In genomic region chr1:86440887-86441723, GRCm38 (mm10) we compare ENCODE assay signal across 8 mouse cellular contexts. TPM values are rescaled to one million over a fixed set of nuclear protein-coding genes. Genes with fewer than 3 reads are reported as not detected.
DNase-seq lines count a peak whose midpoint lies in the region; ATAC-seq and TF ChIP-seq lines count a peak whose summit lies in the region.
"Had no signal": no experiment of that assay in that cellular context is flagged by ENCODE, and none has a peak within 500 bp of the region (broad histone marks: within the 10 kb centered on the region; RNA-seq: fewer than 3 reads in every experiment).

No protein-coding gene starts in this region.

- peak overlapping the region; percentile 52 for H3K4me3 ChIP-seq in embryonic facial prominence, embryonic 15.5 days (replicated peaks)
- peak overlapping the region; percentile 62 for H3K4me3 ChIP-seq in small intestine, adult 2 months (ENCODE audit: low read depth, low read length)

- 0 out of 2 replicates have a peak, but pooled peaks have one; percentile 7 for TF ChIP-seq POLR2A in small intestine, adult 2 months (IDR thresholded peaks at IDR 0.05; ENCODE audit: low read depth, low read length)

- H3K9me3 ChIP-seq in embryonic facial prominence, embryonic 15.5 days (replicated peaks), result no peaks in the 10 kb centered on the region

- peak overlapping the region; percentile 100 for H3K27ac ChIP-seq in embryonic facial prominence, embryonic 15.5 days (replicated peaks)
- peak overlapping the region; percentile 88 for H3K27ac ChIP-seq in small intestine, adult 2 months (ENCODE audit: insufficient read depth, low read depth, low read length)

- peaks cover 70% of the 10 kb centered on the region for H3K4me1 ChIP-seq in embryonic facial prominence, embryonic 15.5 days
- H3K4me1 ChIP-seq in small intestine, adult 2 months (ENCODE audit: control insufficient read depth, insufficient read depth, insufficient read length, low read length), result peaks cover 21% of the 10 kb centered on the region

- 1% methylated on average over 29 of the region's 29 CpGs for WGBS in embryonic facial prominence, embryonic 15.5 days
- under 1% methylated on average over 29 of the region's 29 CpGs for WGBS in small intestine, adult 2 months

- ATAC-seq in embryonic facial prominence, embryonic 15.5 days (ENCODE audit: insufficient number of reproducible peaks, low FRiP score, low TSS enrichment, low read depth), result peak; percentile 51
- ATAC-seq in megakaryocyte, adult 5-6 weeks (ENCODE audit: poor library complexity, severe bottlenecking), result peak; percentile 30

- intact Hi-C loops in left cerebral cortex, postnatal 10 days (cut with DNase I), result loop anchor here (1.0 to 5.0 kb wide), 3 partner anchors 46 to 88 kb away; no protein-coding TSS in a partner anchor

- H3K4me2 ChIP-seq in embryonic facial prominence, embryonic 15.5 days (replicated peaks), result peak overlapping the region; percentile 88

- DNase-seq in ES-CJ7 (ENCODE audit: low read depth, low spot score), result peak; percentile 58
- peak; percentile 70 for DNase-seq in adrenal gland, postnatal 14 days
- DNase-seq in heart, postnatal 4 days, result peak; percentile 70
- DNase-seq in left cerebral cortex, postnatal 10 days (ENCODE audit: extremely low spot score in 1 of 2, low spot score in 2 of 2), result peak; percentile 50 to 79

- TF ChIP-seq CTCF in small intestine, adult 2 months (IDR thresholded peaks at IDR 0.05; ENCODE audit: extremely low read depth, insufficient read length, insufficient replicate concordance, low read depth, low read length), result no peak

- peak overlapping the region; percentile 81; the same call in 1 of the 2 replicates for H3K9ac ChIP-seq in embryonic facial prominence, embryonic 15.5 days

- no peaks in the 10 kb centered on the region for H3K27me3 ChIP-seq in embryonic facial prominence, embryonic 15.5 days
- H3K27me3 ChIP-seq in small intestine, adult 2 months (ENCODE audit: control insufficient read depth, insufficient read depth, low read length), result no peaks in the 10 kb centered on the region

- H3K36me3 ChIP-seq in embryonic facial prominence, embryonic 15.5 days, result no peaks in the 10 kb centered on the region
- no peaks in the 10 kb centered on the region for H3K36me3 ChIP-seq in small intestine, adult 2 months (ENCODE audit: control insufficient read depth, insufficient read depth, low read length)

RNA-seq across cellular contexts. Expression of gene Tex44, which starts 15.0 kb away (rescaled TPM):
- not detected in 2 replicates for total RNA-seq in adrenal gland, postnatal 14 days (2021)
- polyA plus RNA-seq in embryonic facial prominence, embryonic 15.5 days (2015; fragmentation: Nextera tagmentation; extraction: Ambion mirVana), result not detected in 2 replicates
- not detected for total RNA-seq in heart, postnatal 4 days (2021)
- not detected for total RNA-seq in left cerebral cortex, postnatal 10 days (2021)
- not detected in 2 replicates for total RNA-seq in megakaryocyte, adult 5-6 weeks (2015)
- not detected in 2 replicates for total RNA-seq in megakaryocyte, adult 5-6 weeks (2017)
- not detected in 2 replicates for polyA plus RNA-seq in small intestine, adult 2 months (2012; rRNA removed)
- total RNA-seq: left cerebral cortex, adult 18-20 months had no signal

RNA-seq across cellular contexts. Expression of gene Nmur1, which starts 15.1 kb away (rescaled TPM):
- total RNA-seq in adrenal gland, postnatal 14 days (2021), result not detected in 2 replicates
- polyA plus RNA-seq in embryonic facial prominence, embryonic 15.5 days (2015; fragmentation: Nextera tagmentation; extraction: Ambion mirVana), result not detected in 2 replicates
- not detected for total RNA-seq in heart, postnatal 4 days (2021)
- under 1 TPM in 1 of 2 experiments, not detected in 1; 0.63 TPM for total RNA-seq in left cerebral cortex, postnatal 10 days (2021)
- total RNA-seq in megakaryocyte, adult 5-6 weeks (2015), result not detected in 2 replicates
- total RNA-seq in megakaryocyte, adult 5-6 weeks (2017), result not detected in 2 replicates
- 5.6 and 11.1 TPM in 2 replicates for polyA plus RNA-seq in small intestine, adult 2 months (2012; rRNA removed)
- total RNA-seq: left cerebral cortex, adult 18-20 months had no signal

Comparison
In these comparisons a context has a peak if more than half of its experiments do, and no peak if none do; other contexts are left out.
1. Peak in every context shown above with its lines: DNase-seq, ATAC-seq, H3K4me3 ChIP-seq and H3K27ac ChIP-seq.